ENCODE assay signal across 15 mouse cellular contexts in genomic region chr5:73938450-73938849, GRCm38 (mm10).
A peak's percentile ranks its signal among the peaks of the same experiment; 100 is the strongest.
DNase-seq lines count a peak whose midpoint lies in the region; ATAC-seq and TF ChIP-seq lines count a peak whose summit lies in the region.
"Had no signal": no experiment of that assay in that cellular context is flagged by ENCODE, and none has a peak within 500 bp of the region (broad histone marks: within the 10 kb centered on the region; RNA-seq: fewer than 3 reads in every experiment).

No protein-coding gene starts in this region.

- peak; percentile 17 for DNase-seq in heart, adult 11 months
- DNase-seq in heart, postnatal 14 days = no peak
- no peak for DNase-seq in left cerebral cortex, adult 2 months (ENCODE audit: extremely low spot score in 1 of 2, low spot score in 2 of 2)
- DNase-seq in left cerebral cortex, adult 18-20 months (ENCODE audit: low spot score in 2 of 2) = no peak
- DNase-seq in adipocyte (ENCODE audit: low spot score) = peak; percentile 45
- DNase-seq in embryonic facial prominence, embryonic 14.5 days (ENCODE audit: low spot score) = peak; percentile 54
- DNase-seq in spleen, postnatal 14 days (ENCODE audit: low spot score in 2 of 2) = no peak
- no peak for DNase-seq in ovary, postnatal 36 days (ENCODE audit: low spot score)

- H3K4me2 ChIP-seq in embryonic facial prominence, embryonic 14.5 days (ENCODE audit: low read depth, low read length) = no peak overlapping the region
- H3K4me2 ChIP-seq: embryonic facial prominence, embryonic 15.5 days; forebrain, embryonic 13.5 days; heart, embryonic 11.5 days; neural tube, embryonic 12.5 days had no signal

- TF ChIP-seq CTCF in left cerebral cortex, adult 2 months (IDR thresholded peaks at IDR 0.05) = peak; percentile 27

- H3K9ac ChIP-seq in embryonic facial prominence, embryonic 14.5 days (ENCODE audit: low read depth, low read length) = no peak overlapping the region
- H3K9ac ChIP-seq: embryonic facial prominence, embryonic 15.5 days; forebrain, embryonic 13.5 days; liver, embryonic 14.5 days; neural tube, embryonic 12.5 days had no signal

- no peaks in the 10 kb centered on the region for H3K36me3 ChIP-seq in embryonic facial prominence, embryonic 14.5 days (ENCODE audit: control insufficient read depth, insufficient read depth, low read length)
- H3K36me3 ChIP-seq: embryonic facial prominence, embryonic 15.5 days; neural tube, embryonic 12.5 days had no signal

- no peak overlapping the region for H3K4me3 ChIP-seq in left cerebral cortex, adult 2 months
- H3K4me3 ChIP-seq in embryonic facial prominence, embryonic 14.5 days (ENCODE audit: low read depth, low read length) = no peak overlapping the region
- H3K4me3 ChIP-seq: embryonic facial prominence, embryonic 15.5 days; forebrain, embryonic 13.5 days; neural tube, embryonic 12.5 days had no signal

- intact Hi-C loops in heart, postnatal 14 days (cut with DNase I) = loop anchor here (2.0 kb wide), 1 partner anchor 338 kb away; no protein-coding TSS in a partner anchor
- intact Hi-C loops in left cerebral cortex, adult 2 months (cut with DNase I) = loop anchor here (2.0 kb wide), 1 partner anchor 344 kb away; no protein-coding TSS in a partner anchor

- H3K4me1 ChIP-seq in embryonic facial prominence, embryonic 14.5 days (ENCODE audit: control insufficient read depth, insufficient read depth, low read length) = 0 out of 2 replicates have a peak, but pooled peaks cover 4% of the 10 kb centered on the region
- H3K4me1 ChIP-seq: embryonic facial prominence, embryonic 15.5 days; neural tube, embryonic 12.5 days had no signal

- ATAC-seq in embryonic facial prominence, embryonic 14.5 days (ENCODE audit: low read depth) = no peak
- ATAC-seq: forebrain, embryonic 13.5 days; midbrain, embryonic 16.5 days had no signal

- 22% methylated on average over 4 of the region's 4 CpGs for WGBS in embryonic facial prominence, embryonic 14.5 days

- H3K9me3 ChIP-seq in embryonic facial prominence, embryonic 14.5 days (ENCODE audit: control insufficient read depth, low read length) = no peaks in the 10 kb centered on the region
- H3K9me3 ChIP-seq: embryonic facial prominence, embryonic 15.5 days; forebrain, embryonic 13.5 days; neural tube, embryonic 12.5 days had no signal

- H3K27me3 ChIP-seq in embryonic facial prominence, embryonic 14.5 days (replicated peaks; ENCODE audit: control insufficient read depth, insufficient read depth, low read length) = no peaks in the 10 kb centered on the region
- H3K27me3 ChIP-seq: embryonic facial prominence, embryonic 15.5 days; forebrain, embryonic 13.5 days; neural tube, embryonic 12.5 days had no signal

- H3K27ac ChIP-seq in left cerebral cortex, adult 2 months = no peak overlapping the region
- no peak overlapping the region for H3K27ac ChIP-seq in embryonic facial prominence, embryonic 14.5 days (replicated peaks; ENCODE audit: low read depth, low read length)
- H3K27ac ChIP-seq: embryonic facial prominence, embryonic 15.5 days; forebrain, embryonic 13.5 days; liver, embryonic 14.5 days; macrophage; neural tube, embryonic 12.5 days had no signal

Comparison
In these comparisons a context has a peak if more than half of its experiments do, and no peak if none do; other contexts are left out.
1. DNase-seq: peak in heart, adult 11 months (single experiment), adipocyte (single experiment) and embryonic facial prominence, embryonic 14.5 days (single experiment); none in heart, postnatal 14 days (0 of 2), left cerebral cortex, adult 2 months (0 of 2), left cerebral cortex, adult 18-20 months (0 of 2), spleen, postnatal 14 days (0 of 2) and ovary, postnatal 36 days (single experiment).